Mouse (Mus musculus) E14TG2a.4 (cell line): ENCODE measurements around the gene Slfn3.

Experiments
- CTCF ChIP-seq: conservative IDR thresholded peaks from 2 replicates; pipeline ENCODE4 v1.5.1; 2014; ENCODE audit warnings: low read length
- NANOG ChIP-seq: IDR thresholded peaks from 2 replicates; pipeline ENCODE4 v1.6.1; 2014; ENCODE audit warnings: borderline replicate concordance, low read length, mixed read lengths

GRCm38 (mm10) chr11:83221328-83221877 lies 30.3 kb downstream of the Slfn3 start:
- TF ChIP-seq CTCF, result no peak
- no peak for TF ChIP-seq NANOG
